Mouse (Mus musculus) common myeloid progenitor, adult 5-6 weeks (primary cell): Measurements from ENCODE around the gene Phactr1. TPM values are rescaled to one million over a fixed set of nuclear protein-coding genes. Genes with fewer than 3 reads are reported as not detected.

Experiments used
- ATAC-seq: replicated peaks from 2 replicates; pipeline ENCODE4 v1.8.0; 2016; ENCODE audit warnings: low read depth, mild to moderate bottlenecking, moderate TSS enrichment, inconsistent platforms; ENCODE audit not compliant: poor library complexity, severe bottlenecking
- total RNA-seq: library from RNA; stranded (forward); fragments of 200-1000, 187-1606 nt; gene quantifications from 2 replicates; pipeline ENCODE4 v1.2.3, GENCODE M21; 2017

Gene Phactr1
- total RNA-seq, 1 experiment from 2014 or later, result 0.55 TPM

GRCm38 (mm10) chr13:42853900-42854595 lies 173.6 kb downstream of the Phactr1 start:
- ATAC-seq, result no peak

- ATAC-seq, result peak; percentile 87
Observed at GRCm38 (mm10) chr13:42866162-42866941, 185.9 kb downstream of the Phactr1 start.

- no peak for ATAC-seq
Observed at GRCm38 (mm10) chr13:42867026-42867425, 186.6 kb downstream of the Phactr1 start.

DNA sequence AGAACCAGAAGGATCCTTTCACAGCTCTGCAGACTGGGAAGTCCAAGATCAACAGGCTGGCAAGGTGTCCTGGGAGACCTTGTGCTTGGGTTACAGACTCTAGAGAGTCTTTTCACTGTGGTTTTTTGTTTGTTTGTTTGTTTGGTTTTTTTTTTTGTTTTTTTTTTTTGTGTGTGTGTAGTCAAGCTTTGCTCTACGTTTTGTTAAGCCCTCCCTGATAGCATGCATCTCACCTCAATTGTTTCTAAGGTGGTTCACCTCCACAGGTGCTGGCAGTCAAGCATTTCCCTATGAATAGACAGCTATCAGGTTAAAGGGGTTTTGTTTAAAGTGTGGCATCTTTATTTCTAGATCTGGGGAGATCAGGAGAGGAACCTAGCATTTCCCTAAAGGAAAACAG lies 191.7 kb downstream of the Phactr1 start:
- no peak for ATAC-seq

DNA sequence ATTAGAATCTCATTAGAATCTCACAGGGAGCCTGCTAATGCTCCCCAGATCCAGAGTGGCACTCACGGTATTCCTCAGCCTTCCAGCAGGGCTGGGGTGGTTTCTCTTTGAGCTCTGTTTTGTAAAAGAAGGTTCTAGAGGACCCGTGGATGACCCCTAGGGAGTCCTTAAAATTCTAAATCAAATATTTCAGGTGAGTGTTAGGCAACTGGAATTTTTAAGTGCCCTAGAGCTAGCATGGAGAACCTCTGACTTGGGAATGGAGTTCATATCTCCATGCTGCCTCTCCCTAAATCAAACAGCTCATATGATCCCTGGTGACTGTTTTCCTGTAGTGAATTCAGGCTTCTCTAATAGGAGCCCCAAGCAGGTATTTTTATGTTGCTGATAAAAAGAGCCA lies 197.9 kb downstream of the Phactr1 start:
- ATAC-seq, result no peak

GRCm38 (mm10) chr13:42884033-42884724 lies 203.8 kb downstream of the Phactr1 start:
- ATAC-seq, result no peak

- ATAC-seq, result no peak
Observed at GRCm38 (mm10) chr13:42884725-42885115, 204.3 kb downstream of the Phactr1 start.

DNA sequence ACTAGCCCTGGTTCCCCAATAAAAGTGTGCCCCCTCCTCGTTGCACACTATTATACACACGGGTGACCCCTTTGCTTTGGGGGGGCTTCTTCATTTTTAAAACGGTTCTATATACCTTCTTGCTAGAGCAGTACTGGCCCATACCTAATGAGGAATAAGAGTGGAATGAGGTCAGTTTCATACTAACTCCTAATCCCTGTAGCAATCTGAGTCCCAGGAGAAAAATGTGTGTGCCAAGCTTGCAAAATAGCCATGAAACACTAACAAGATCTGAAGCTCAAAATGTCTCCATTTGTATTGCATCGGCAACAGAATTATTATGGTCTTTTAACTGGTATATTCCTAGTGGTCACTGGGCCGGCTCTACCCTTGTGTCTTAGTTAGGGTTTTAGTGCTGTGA lies 207.3 kb downstream of the Phactr1 start:
- ATAC-seq, result no peak

DNA sequence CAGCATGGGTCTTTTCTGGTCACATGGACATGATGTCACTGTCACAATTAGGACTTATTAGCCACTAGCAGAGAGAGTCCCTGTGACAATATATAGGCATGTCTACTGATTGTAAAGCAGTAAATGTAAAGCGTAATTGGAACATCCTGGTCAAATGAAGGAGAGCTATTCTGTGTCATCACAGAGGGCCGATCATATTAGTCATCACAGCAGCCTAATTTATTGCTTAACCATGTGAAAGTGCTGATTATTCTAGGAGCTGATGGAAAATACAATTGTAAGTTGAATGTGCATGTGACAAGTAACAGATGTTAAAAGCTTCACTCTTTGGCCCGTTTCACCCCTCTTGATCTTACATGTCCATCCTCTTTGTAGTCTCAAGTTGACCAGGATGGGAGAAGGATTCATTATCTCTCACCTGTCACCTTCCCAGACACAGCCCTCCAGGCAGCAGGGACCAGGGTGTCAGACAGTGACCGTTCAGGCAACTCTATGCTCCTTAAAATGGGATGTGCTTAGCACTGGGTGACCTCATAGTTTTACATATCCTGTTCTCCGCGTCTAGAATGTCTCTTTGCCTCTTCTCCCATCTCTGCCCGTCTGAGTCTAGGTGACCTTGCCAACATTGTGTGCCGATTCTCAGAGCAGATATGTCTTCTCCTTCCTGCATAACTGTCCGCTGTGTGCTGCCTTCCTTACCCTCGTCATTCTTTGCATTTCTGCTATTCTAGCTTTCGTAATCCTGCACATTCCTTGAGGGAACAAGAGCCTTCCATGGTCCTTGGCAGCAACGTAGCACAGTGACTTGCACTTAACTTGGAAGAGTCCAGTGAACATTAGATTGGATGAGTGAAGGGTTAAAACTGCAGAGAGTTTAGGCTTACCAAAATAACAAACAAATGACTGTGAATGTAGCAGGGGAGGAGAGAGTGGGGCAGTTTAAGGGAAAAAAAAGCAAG lies 209.4 kb downstream of the Phactr1 start:
- ATAC-seq, result no peak

DNA sequence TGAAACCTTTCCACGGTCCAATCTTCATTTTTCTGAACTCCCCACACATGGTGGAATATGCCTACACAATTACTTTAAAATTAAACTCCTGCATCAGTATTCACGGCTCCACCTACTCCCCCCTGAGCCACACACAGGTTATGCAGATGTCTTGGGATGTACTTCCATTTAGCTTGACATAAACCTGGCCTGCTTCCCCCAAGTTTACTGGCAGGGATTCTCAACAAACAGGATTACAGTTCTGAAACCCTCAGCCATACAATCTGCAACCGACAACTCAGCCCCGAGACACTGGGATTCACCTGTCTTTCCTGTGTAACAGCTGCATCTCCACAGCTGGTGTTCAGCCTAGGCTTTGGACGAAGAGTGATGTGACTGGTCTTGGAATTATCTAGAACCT lies 210.2 kb downstream of the Phactr1 start:
- ATAC-seq, result no peak

GRCm38 (mm10) chr13:42894016-42894415 lies 213.6 kb downstream of the Phactr1 start:
- no peak for ATAC-seq

DNA sequence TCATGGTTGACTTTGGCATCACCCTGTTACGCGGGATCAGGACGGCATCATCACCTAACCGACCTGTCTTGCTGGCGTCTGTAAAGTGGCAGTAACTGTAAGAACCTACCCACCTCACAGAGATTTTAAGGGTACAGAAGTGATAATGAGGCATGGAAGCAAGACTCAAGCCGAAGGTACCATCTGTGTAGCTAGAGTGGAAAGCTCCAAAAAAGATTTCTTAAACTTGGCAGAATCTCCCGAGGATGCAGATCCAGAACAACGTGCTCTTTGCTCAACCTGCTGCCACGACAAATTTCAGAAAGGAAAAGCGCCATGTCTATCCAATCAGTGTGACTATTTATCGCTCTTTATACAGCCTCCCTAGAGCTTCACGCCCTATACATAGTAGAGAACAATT lies 214.2 kb downstream of the Phactr1 start:
- no peak for ATAC-seq

DNA sequence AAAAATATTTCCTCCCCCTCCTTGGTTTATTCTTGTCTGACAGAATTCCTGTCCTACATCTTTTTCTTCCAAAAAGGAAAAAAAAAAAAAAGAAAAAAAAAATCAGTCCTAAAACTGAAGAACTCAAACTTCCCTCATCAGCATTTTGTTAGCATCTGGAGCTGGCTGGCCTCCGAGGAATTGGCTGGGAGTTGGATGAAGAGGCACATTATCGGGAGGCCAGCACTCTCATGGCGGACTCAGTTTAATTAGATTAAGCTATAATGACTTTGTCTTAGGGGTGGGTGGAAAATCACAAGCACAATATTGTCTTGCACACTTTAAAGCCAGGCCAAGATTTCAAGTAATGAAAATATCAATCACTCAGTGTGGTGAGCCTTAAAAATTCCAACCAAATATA lies 215.6 kb downstream of the Phactr1 start:
- no peak for ATAC-seq

GRCm38 (mm10) chr13:42899611-42900010 lies 219.2 kb downstream of the Phactr1 start:
- ATAC-seq, result no peak

DNA sequence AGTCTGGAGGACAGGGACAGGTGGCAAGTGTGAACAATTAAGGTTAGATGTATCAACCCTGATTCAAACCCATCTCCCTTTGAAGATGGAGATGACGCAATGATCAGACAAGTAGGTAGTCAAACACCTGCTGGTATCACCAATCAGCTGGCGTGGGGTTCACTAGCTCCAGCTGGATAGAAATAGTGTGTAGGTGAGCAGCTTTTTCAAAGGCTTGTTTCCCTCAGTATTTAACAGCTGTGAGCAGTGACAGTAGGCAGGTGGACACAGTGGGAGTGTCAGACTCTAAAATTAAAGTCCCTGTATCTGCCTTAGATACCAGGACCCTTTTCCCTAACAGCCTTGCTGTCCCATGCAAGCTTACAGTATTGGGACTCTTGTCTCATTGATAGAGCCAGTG lies 221.4 kb downstream of the Phactr1 start:
- no peak for ATAC-seq

DNA sequence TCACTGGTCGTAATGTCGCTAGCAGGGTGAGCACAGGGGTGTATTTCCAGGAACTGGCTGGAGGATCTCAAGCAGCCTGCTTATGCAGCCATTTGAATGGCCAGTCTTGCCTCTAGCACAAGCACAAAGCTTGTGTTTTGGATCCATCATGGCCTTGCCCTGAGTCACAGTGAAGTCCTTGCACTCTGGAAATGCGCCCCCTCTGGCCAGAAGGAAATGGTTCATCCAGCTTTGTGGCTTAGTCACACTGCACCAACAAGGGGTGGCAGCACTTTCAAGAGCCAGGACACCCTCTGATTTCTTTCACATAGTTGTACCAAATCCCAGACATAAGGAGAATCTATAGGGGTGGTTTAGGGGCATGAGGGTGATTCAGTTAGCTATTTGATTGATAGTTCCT lies 222.4 kb downstream of the Phactr1 start:
- ATAC-seq, result no peak

- ATAC-seq, result peak; percentile 71
Observed at GRCm38 (mm10) chr13:42905818-42906217, 225.4 kb downstream of the Phactr1 start.

DNA sequence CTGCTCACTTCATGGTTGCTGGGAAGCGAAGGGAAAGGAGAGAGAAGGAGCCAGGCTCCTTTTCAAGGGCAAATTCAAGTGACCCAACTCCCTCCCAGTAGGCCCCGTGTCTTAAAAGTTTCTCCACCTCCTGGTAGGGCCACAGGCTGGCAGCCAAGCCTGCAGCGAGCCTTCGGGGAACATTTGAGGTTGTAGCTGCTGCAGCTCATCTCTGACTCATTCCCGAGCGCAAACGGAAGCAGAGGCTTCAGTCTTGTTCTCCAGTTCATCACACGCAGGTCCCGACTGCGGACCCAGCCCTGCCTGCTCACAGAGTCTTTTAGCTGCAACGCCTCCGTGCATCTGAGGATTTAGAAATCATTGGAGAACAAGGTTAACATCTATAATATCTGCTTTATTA lies 226.6 kb downstream of the Phactr1 start:
- ATAC-seq, result no peak

DNA sequence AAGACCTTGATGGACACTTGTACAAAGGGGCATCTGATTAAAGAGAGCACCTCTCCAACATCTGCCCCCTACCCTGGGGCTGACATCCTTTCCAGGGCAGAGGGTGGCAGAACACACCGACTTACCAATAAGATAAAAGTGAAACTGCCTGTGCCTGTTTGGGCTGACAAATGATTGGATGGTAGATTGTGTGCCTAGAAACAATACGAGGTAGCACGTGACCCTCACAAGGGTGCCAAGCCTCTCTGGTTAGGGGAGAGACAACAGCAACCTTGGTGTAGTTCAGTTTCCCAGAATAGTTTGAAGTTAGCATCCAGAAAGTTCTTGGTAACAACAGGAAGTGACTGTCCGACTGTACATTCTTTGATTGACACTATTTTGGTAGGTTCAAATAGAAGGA lies 234.7 kb downstream of the Phactr1 start:
- ATAC-seq, result 0 out of 2 replicates have a peak, but pooled peaks have one; percentile 29

DNA sequence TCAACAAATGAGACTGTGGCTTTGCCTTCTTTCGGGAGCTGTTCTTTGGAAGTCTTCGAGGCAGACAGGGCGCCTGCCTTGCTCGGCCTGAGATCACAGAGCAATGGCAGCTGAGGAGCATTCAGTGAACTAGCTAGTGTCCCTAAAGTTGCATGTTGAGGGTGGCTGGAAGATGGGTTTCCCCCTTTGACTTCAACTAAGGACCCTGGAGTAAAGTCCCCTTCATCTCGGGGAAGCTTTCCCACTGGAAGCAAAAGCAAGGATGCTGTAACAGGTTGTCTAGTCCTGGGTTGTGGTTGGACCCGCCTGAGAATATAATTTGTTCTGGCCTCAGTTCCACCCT lies 235.4 kb downstream of the Phactr1 start:
- ATAC-seq, result no peak
